Mouse (Mus musculus) CH12.LX (cell line): ENCODE results near the gene Rragc. TPM values are rescaled to one million over a fixed set of nuclear protein-coding genes. Genes with fewer than 3 reads are reported as not detected.
A peak's percentile ranks its signal among the peaks of the same experiment; 100 is the strongest.

ENCODE experiments used
- DNase-seq: peaks from one replicate; pipeline ENCODE4 v3.0.0-alpha.2; 2013; ENCODE audit errors: extremely low read depth
- H3K27ac ChIP-seq: 2 replicates; pipeline ENCODE4 v1.5.1; 2012; ENCODE audit warnings: low read depth, mild to moderate bottlenecking, control low read depth, moderate library complexity; ENCODE audit not compliant: insufficient read depth
- H3K27me3 ChIP-seq: replicated peaks from 2 replicates; pipeline ENCODE3; 2012; ENCODE audit warnings: inconsistent platforms
- H3K36me3 ChIP-seq, 2 experiments: replicated peaks in 1 of 2; 2 replicates each; pipeline versions ENCODE3 to v1.6.1; 2012; ENCODE audit warnings: inconsistent platforms in 1 of 2, low read length in 1 of 2, mild to moderate bottlenecking in 1 of 2, mixed read lengths in 1 of 2, moderate library complexity in 1 of 2; ENCODE audit not compliant: control insufficient read depth in 1 of 2, insufficient read depth in 1 of 2
- H3K4me1 ChIP-seq, 2 experiments: 2 replicates each; pipeline ENCODE4 v1.6.1; 2012; ENCODE audit warnings: inconsistent platforms in 1 of 2, moderate library complexity in 1 of 2; ENCODE audit not compliant: insufficient read depth in 2 of 2, control insufficient read depth in 1 of 2
- H3K4me2 ChIP-seq: 2 replicates; pipeline ENCODE4 v1.6.1; 2012; ENCODE audit warnings: low read depth, mild to moderate bottlenecking, control low read depth; ENCODE audit not compliant: poor library complexity, insufficient read depth, severe bottlenecking
- H3K4me3 ChIP-seq, 3 experiments: fragments of 150-350 bp in 1 of 3; sonication (generic) in 1 of 3; replicated peaks in 1 of 3; 2 replicates each; pipeline versions ENCODE3 to v1.5.1; 2011 to 2012; ENCODE audit warnings: low read depth in 2 of 3, low read length in 2 of 3, mild to moderate bottlenecking in 2 of 3, moderate library complexity in 2 of 3, control low read depth in 1 of 3, improper control_type of control experiment in 1 of 3, inconsistent platforms in 1 of 3, mixed read lengths in 1 of 3; ENCODE audit not compliant: poor library complexity in 1 of 3
- H3K79me2 ChIP-seq: replicated peaks from 2 replicates; pipeline ENCODE4 v1.6.1; 2012; ENCODE audit warnings: mild to moderate bottlenecking, moderate library complexity; ENCODE audit not compliant: control insufficient read depth, poor library complexity, insufficient read depth, severe bottlenecking; ENCODE audit errors: extremely low read depth
- H3K9ac ChIP-seq: 2 replicates; pipeline ENCODE4 v1.6.1; 2012; ENCODE audit warnings: low read depth, mild to moderate bottlenecking, control low read depth, moderate library complexity; ENCODE audit not compliant: insufficient read depth
- H3K9me3 ChIP-seq: replicated peaks from 2 replicates; pipeline ENCODE3; 2012; ENCODE audit warnings: low read length, inconsistent platforms, mixed read lengths
- GABPA ChIP-seq: IDR thresholded peaks from 2 replicates; pipeline ENCODE4 v1.6.1; 2012; ENCODE audit warnings: low read depth, low read length, improper control_type of control experiment, inconsistent platforms; ENCODE audit not compliant: insufficient replicate concordance
- IRF4 ChIP-seq: IDR thresholded peaks from 2 replicates; pipeline ENCODE4 v1.6.1; 2014; ENCODE audit warnings: low read depth, mild to moderate bottlenecking, inconsistent platforms, low read length, improper control_type of control experiment
- JUND ChIP-seq: conservative IDR thresholded peaks from 2 replicates; pipeline ENCODE4 v1.6.1; 2011; ENCODE audit warnings: low read depth, low read length, improper control_type of control experiment
- KAT2A ChIP-seq: IDR thresholded peaks from 2 replicates; pipeline ENCODE4 v1.6.1; 2012; ENCODE audit warnings: low read length, improper control_type of control experiment, inconsistent platforms; ENCODE audit not compliant: insufficient replicate concordance
- MAX ChIP-seq: IDR thresholded peaks from 2 replicates; pipeline ENCODE4 v1.6.1; 2011; ENCODE audit warnings: low read length, improper control_type of control experiment
- MXI1 ChIP-seq: IDR thresholded peaks from 2 replicates; pipeline ENCODE4 v1.6.1; 2011; ENCODE audit warnings: mild to moderate bottlenecking, low read depth, low read length, improper control_type of control experiment
- MYC ChIP-seq: IDR thresholded peaks from 2 replicates; pipeline ENCODE4 v1.6.1; 2011; ENCODE audit warnings: low read depth, mild to moderate bottlenecking, improper control_type of control experiment, low read length
- NRF1 ChIP-seq: IDR thresholded peaks from 2 replicates; pipeline ENCODE4 v1.6.1; 2014; ENCODE audit warnings: low read depth, mild to moderate bottlenecking, inconsistent platforms, low read length, improper control_type of control experiment, moderate library complexity
- PAX5 ChIP-seq: IDR thresholded peaks from 2 replicates; pipeline ENCODE4 v1.6.1; 2012; ENCODE audit warnings: low read length, inconsistent platforms, mixed read lengths
- SIN3A ChIP-seq: IDR thresholded peaks from 2 replicates; pipeline ENCODE4 v1.6.1; 2012; ENCODE audit warnings: low read length, improper control_type of control experiment, inconsistent platforms
- ZC3H11A ChIP-seq: IDR thresholded peaks from 2 replicates; pipeline ENCODE4 v1.6.1; 2012; ENCODE audit warnings: low read depth, mild to moderate bottlenecking, inconsistent platforms, low read length, improper control_type of control experiment
- ZKSCAN1 ChIP-seq: IDR thresholded peaks from 2 replicates; pipeline ENCODE4 v1.6.1; 2012; ENCODE audit warnings: low read depth, inconsistent platforms, low read length, improper control_type of control experiment, borderline replicate concordance
- ZNF384 ChIP-seq: IDR thresholded peaks from 2 replicates; pipeline ENCODE4 v1.6.1; 2012; ENCODE audit warnings: low read depth, low read length, improper control_type of control experiment, inconsistent platforms
- dilution Hi-C: fragments of 300-500 bp; cut with MboI; formaldehyde crosslinking; loops from 2 replicates; pipeline ENCODE4 v1.14.3; 2020; ENCODE audit warnings: low sequenced_read_pairs; ENCODE audit not compliant: extremely low pct_unique_long_range_greater_than_20kb, extremely low pct_ligation_motif_present
- in situ Hi-C: fragments of 300-500 bp; cut with MboI; formaldehyde crosslinking; loops from 3 replicates; pipeline ENCODE4 v1.14.3; 2019; ENCODE audit warnings: low sequenced_read_pairs, low pct_ligation_motif_present, low pct_unique_long_range_greater_than_20kb, mixed read lengths
- polyA plus RNA-seq: library from polyadenylated mRNA; unstranded; fragments of >175 nt; gene quantifications from 2 replicates; pipeline ENCODE4 v1.2.1, GENCODE M21; 2012; ENCODE audit warnings: low read depth; ENCODE audit not compliant: insufficient read length
- total RNA-seq, 2 experiments: library from RNA; depleted of rRNA; stranded (reverse); fragments of 300-350 nt in 1 of 2; fragments of >200 nt in 1 of 2; gene quantifications; 2 replicates each; pipeline ENCODE4 v1.2.3; 2012 to 2014

Gene Rragc
- total and polyA plus RNA-seq, 3 experiments: 24.0 to 67.6 (median 49.1) TPM

GRCm38 (mm10) chr4:123948901-123949300 is 31.7 kb downstream of the Rragc start:
- Histone ChIP-seq H3K4me2 (no peak overlapping the region), H3K27me3 (peaks cover 55% of the 10 kb centered on the region), H3K9me3 (no peaks in the 10 kb centered on the region), H3K4me3 (no peak overlapping the region), H3K4me1 (peaks cover 2 to 14% of the 10 kb centered on the region in 2 experiments), H3K27ac (no peak overlapping the region), H3K36me3 (no peaks in the 10 kb centered on the region), H3K79me2 (no peaks in the 10 kb centered on the region), H3K9ac (no peak overlapping the region)
- in situ Hi-C loops: loop anchor here (10.0 kb wide), 1 partner anchor 726 kb away; no protein-coding TSS in a partner anchor
- no peak for DNase-seq
- dilution Hi-C loops: no loop called here
- no peak for TF ChIP-seq ZC3H11A
- TF ChIP-seq MYC: no peak
- TF ChIP-seq ZKSCAN1: no peak
- TF ChIP-seq KAT2A: no peak
- no peak for TF ChIP-seq NRF1
- TF ChIP-seq MXI1: no peak
- TF ChIP-seq ZNF384: no peak
- no peak for TF ChIP-seq MAX
- TF ChIP-seq, all 38 proteins: peak for 0

DNA sequence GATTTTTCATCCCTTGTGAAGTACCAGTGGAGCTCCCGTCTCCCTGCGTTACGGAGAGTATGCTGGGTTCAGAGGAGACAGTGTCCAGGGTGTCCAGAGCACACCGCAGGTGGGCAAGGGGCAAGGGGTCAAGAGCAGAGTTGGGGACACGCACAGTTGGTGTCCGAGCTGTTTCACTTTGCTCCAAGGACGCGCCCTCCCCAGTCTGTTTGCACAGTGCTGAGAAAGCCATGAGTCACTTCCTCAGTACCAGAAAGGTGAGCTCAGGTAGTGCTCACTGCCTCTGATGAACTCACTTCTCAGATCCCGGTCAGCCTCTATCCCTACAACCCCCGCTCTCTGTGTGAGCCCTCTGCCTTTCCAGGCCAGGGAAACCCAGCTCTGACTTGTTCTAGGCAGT is 32.4 kb downstream of the Rragc start:
- H3K36me3 ChIP-seq: no peaks in the 10 kb centered on the region
- TF ChIP-seq SIN3A (no peak), GABPA (no peak), KAT2A (no peak)
- H3K27me3 ChIP-seq: peaks cover 63% of the 10 kb centered on the region
- H3K4me2 ChIP-seq: no peak overlapping the region
- H3K27ac ChIP-seq: no peak overlapping the region
- dilution Hi-C loops: no loop called here
- no peaks in the 10 kb centered on the region for H3K79me2 ChIP-seq
- no peak overlapping the region for H3K4me3 ChIP-seq
- in situ Hi-C loops: loop anchor here (10.0 to 25.0 kb wide), 3 partner anchors 85 to 725 kb away; no protein-coding TSS in a partner anchor
- H3K4me1 ChIP-seq: peaks cover 2 to 14% of the 10 kb centered on the region in 2 experiments
- no peak for DNase-seq
- no peak overlapping the region for H3K9ac ChIP-seq
- no peaks in the 10 kb centered on the region for H3K9me3 ChIP-seq

GRCm38 (mm10) chr4:123952059-123952458 is 34.8 kb downstream of the Rragc start:
- peaks cover 0 to 12% of the 10 kb centered on the region in 2 experiments; a peak in 2 of 4 replicates for H3K4me1 ChIP-seq
- in situ Hi-C loops (loop anchor here (10.0 to 25.0 kb wide), 2 partner anchors 83 to 185 kb away; no protein-coding TSS in a partner anchor), dilution Hi-C loops (no loop called here)
- H3K27ac ChIP-seq: no peak overlapping the region
- TF ChIP-seq PAX5 (no peak), IRF4 (no peak), JUND (no peak), ZNF384 (no peak)
- no peak overlapping the region for H3K9ac ChIP-seq
- H3K27me3 ChIP-seq: peaks cover 78% of the 10 kb centered on the region
- no peaks in the 10 kb centered on the region for H3K9me3 ChIP-seq
- H3K36me3 ChIP-seq: no peaks in the 10 kb centered on the region
- H3K4me2 ChIP-seq: peak overlapping the region; percentile 73
- no peaks in the 10 kb centered on the region for H3K79me2 ChIP-seq
- H3K4me3 ChIP-seq: no peak overlapping the region
- peak; percentile 8 for DNase-seq
